Mouse (Mus musculus) kidney, adult 2 months (tissue): ENCODE results near the gene Cry2. TPM values are rescaled to one million over a fixed set of nuclear protein-coding genes. Genes with fewer than 3 reads are reported as not detected.

Experiments
- DNase-seq: peaks from one replicate; pipeline ENCODE4 v3.0.0; 2021
- H3K27ac ChIP-seq: fragments of 200-500 bp; 2 replicates; pipeline ENCODE4 v1.5.1; 2012; ENCODE audit warnings: low read depth, low read length, control low read depth, inconsistent platforms; ENCODE audit not compliant: insufficient read depth
- H3K27me3 ChIP-seq: fragments of 200-500 bp; replicated peaks from 2 replicates; pipeline ENCODE4 v1.6.1; 2012; ENCODE audit warnings: mild to moderate bottlenecking, moderate library complexity, low read length, inconsistent platforms; ENCODE audit not compliant: control insufficient read depth, insufficient read depth
- H3K36me3 ChIP-seq: fragments of 200-500 bp; 2 replicates; pipeline ENCODE4 v1.6.1; 2012; ENCODE audit warnings: mild to moderate bottlenecking, moderate library complexity, low read length, inconsistent platforms; ENCODE audit not compliant: control insufficient read depth, insufficient read depth
- H3K4me1 ChIP-seq: fragments of 200-500 bp; 2 replicates; pipeline ENCODE4 v1.6.1; 2011; ENCODE audit warnings: low read length; ENCODE audit not compliant: control insufficient read depth, insufficient read depth
- H3K4me3 ChIP-seq: fragments of 200-500 bp; 2 replicates; pipeline ENCODE4 v1.5.1; 2011; ENCODE audit warnings: mild to moderate bottlenecking, low read depth, low read length, control low read depth; ENCODE audit not compliant: insufficient read depth
- CTCF ChIP-seq: fragments of 200-500 bp; conservative IDR thresholded peaks from 2 replicates; pipeline ENCODE4 v1.5.1; 2011; ENCODE audit warnings: low read depth, mild to moderate bottlenecking, control low read depth, low read length, moderate library complexity, mixed read lengths; ENCODE audit not compliant: insufficient read depth, insufficient read length
- POLR2A ChIP-seq: fragments of 200-500 bp; IDR thresholded peaks from one replicate; pipeline ENCODE4 v1.6.1; 2011; ENCODE audit warnings: low read depth, low read length, control low read depth
- WGBS: fragments of 180-500 bp; shearing (Covaris S2); methylation state at CpG from one replicate; pipeline ENCODE4 v1.1.7; 2018; 5-methylcytosine and 5-hydroxymethylcytosine counted together
- polyA plus RNA-seq: library from polyadenylated mRNA; depleted of rRNA; stranded (reverse); fragments of >200 nt; gene quantifications from 2 replicates; pipeline ENCODE4 v1.2.3, GENCODE M21; 2012

Gene Cry2
- polyA plus RNA-seq, 1 experiment = 13.5 TPM

- Histone ChIP-seq H3K4me3 (no peak overlapping the region), H3K36me3 (no peaks in the 10 kb centered on the region), H3K27me3 (no peaks in the 10 kb centered on the region), H3K27ac (no peak overlapping the region), H3K4me1 (no peaks in the 10 kb centered on the region)
- TF ChIP-seq CTCF (no peak), POLR2A (no peak)
- DNase-seq = no peak
- 86% methylated on average over 3 of the region's 3 CpGs for WGBS
Observed at GRCm38 (mm10) chr2:92474920-92475319, 41.1 kb upstream of the Cry2 start.

- Histone ChIP-seq H3K36me3 (no peaks in the 10 kb centered on the region), H3K27ac (no peak overlapping the region), H3K4me3 (no peak overlapping the region), H3K4me1 (no peaks in the 10 kb centered on the region), H3K27me3 (no peaks in the 10 kb centered on the region)
- WGBS = 80% methylated on average over 12 of the region's 12 CpGs
- no peak for DNase-seq
- TF ChIP-seq POLR2A (no peak), CTCF (no peak)
Observed at GRCm38 (mm10) chr2:92471886-92472670, 38.2 kb upstream of the Cry2 start.

GRCm38 (mm10) chr2:92464690-92465089 lies 30.8 kb upstream of the Cry2 start:
- H3K4me1 ChIP-seq = no peaks in the 10 kb centered on the region
- H3K27ac ChIP-seq = no peak overlapping the region
- 72% methylated on average over 3 of the region's 3 CpGs for WGBS
- no peaks in the 10 kb centered on the region for H3K27me3 ChIP-seq
- H3K4me3 ChIP-seq = no peak overlapping the region
- DNase-seq = no peak
- no peaks in the 10 kb centered on the region for H3K36me3 ChIP-seq
- no peak for TF ChIP-seq CTCF
- no peak for TF ChIP-seq POLR2A

GRCm38 (mm10) chr2:92461215-92461614 lies 27.4 kb upstream of the Cry2 start:
- TF ChIP-seq POLR2A (no peak), CTCF (no peak)
- DNase-seq = no peak
- Histone ChIP-seq H3K4me3 (no peak overlapping the region), H3K36me3 (no peaks in the 10 kb centered on the region), H3K27ac (no peak overlapping the region), H3K27me3 (no peaks in the 10 kb centered on the region), H3K4me1 (peaks cover 10% of the 10 kb centered on the region)
- WGBS = 93% methylated on average over 1 of the region's 1 CpGs

- WGBS = 2% methylated on average over 34 of the region's 34 CpGs
Observed at GRCm38 (mm10) chr2:92459921-92460707, 26.3 kb upstream of the Cry2 start, which contains the start of gene Slc35c1. TSS of gene Slc35c1 (minus strand) at chr2:92460538.

GRCm38 (mm10) chr2:92459141-92459920 lies 25.5 kb upstream of the Cry2 start:
- no peaks in the 10 kb centered on the region for H3K27me3 ChIP-seq
- H3K27ac ChIP-seq = peak overlapping the region; percentile 59
- peak; percentile 92 for DNase-seq
- H3K4me1 ChIP-seq = peaks cover 10% of the 10 kb centered on the region
- TF ChIP-seq POLR2A (peak; percentile 19), CTCF (no peak)
- no peaks in the 10 kb centered on the region for H3K36me3 ChIP-seq
- H3K4me3 ChIP-seq = peak overlapping the region; percentile 86
- WGBS = under 1% methylated on average over 55 of the region's 55 CpGs

More at GRCm38 (mm10) chr2:92459921-92460707, 26.3 kb upstream of the Cry2 start, which contains the start of gene Slc35c1:
- H3K27ac ChIP-seq = peak within 1 kb of the TSS; percentile 59
- TF ChIP-seq POLR2A (no peak), CTCF (no peak)
- peak within 1 kb of the TSS; percentile 86 for H3K4me3 ChIP-seq
- peak; percentile 58 for DNase-seq
- H3K4me1 ChIP-seq = peaks cover 10% of the 10 kb centered on the region
- H3K27me3 ChIP-seq = no peaks in the 10 kb centered on the region
- no peaks in the 10 kb centered on the region for H3K36me3 ChIP-seq

- DNase-seq = no peak
- 69% methylated on average over 13 of the region's 13 CpGs for WGBS
- TF ChIP-seq CTCF = no peak
- no peak for TF ChIP-seq POLR2A
- H3K4me3 ChIP-seq = peak overlapping the region; percentile 86
- H3K4me1 ChIP-seq = peaks cover 10% of the 10 kb centered on the region
- H3K27me3 ChIP-seq = no peaks in the 10 kb centered on the region
- no peaks in the 10 kb centered on the region for H3K36me3 ChIP-seq
- no peak overlapping the region for H3K27ac ChIP-seq
Observed at GRCm38 (mm10) chr2:92458481-92458880, 24.6 kb upstream of the Cry2 start.
